10 mouse cellular contexts compared by ENCODE assay signal in the genomic region with DNA sequence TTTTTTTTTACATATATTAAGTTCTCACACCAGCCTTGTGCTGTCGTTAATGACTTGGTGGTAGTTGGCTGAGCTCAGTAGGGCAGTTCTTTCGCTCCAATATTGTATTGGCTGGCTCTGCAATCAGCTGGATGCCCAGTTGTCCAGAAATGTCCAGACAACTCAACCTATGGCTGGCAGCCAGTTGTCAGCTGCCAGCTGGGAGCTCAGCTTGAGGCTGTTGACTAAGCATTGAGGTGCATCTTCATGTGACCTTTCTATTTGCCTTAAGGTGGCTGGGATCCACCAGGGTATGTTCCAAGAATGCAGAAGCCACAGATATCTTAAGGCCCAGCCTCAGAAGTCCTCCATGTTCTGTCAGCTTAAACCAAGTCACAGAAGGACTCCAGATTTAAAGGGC. TPM values are rescaled to one million over a fixed set of nuclear protein-coding genes. Genes with fewer than 3 reads are reported as not detected.
DNase-seq lines count a peak whose midpoint lies in the region; ATAC-seq and TF ChIP-seq lines count a peak whose summit lies in the region.
"Had no signal": no experiment of that assay in that cellular context is flagged by ENCODE, and none has a peak within 500 bp of the region (broad histone marks: within the 10 kb centered on the region; RNA-seq: fewer than 3 reads in every experiment).

No protein-coding gene starts in this region.

- H3K36me3 ChIP-seq in liver, embryonic 13.5 days: no peaks in the 10 kb centered on the region
- no peaks in the 10 kb centered on the region for H3K36me3 ChIP-seq in liver, embryonic 12.5 days
- H3K36me3 ChIP-seq: intestine, embryonic 15.5 days had no signal

- H3K4me3 ChIP-seq in liver, embryonic 13.5 days (replicated peaks): no peak overlapping the region
- H3K4me3 ChIP-seq in liver, embryonic 12.5 days: no peak overlapping the region
- H3K4me3 ChIP-seq in gastrocnemius, adult 2 months: no peak overlapping the region
- H3K4me3 ChIP-seq: embryonic facial prominence, embryonic 15.5 days; intestine, embryonic 15.5 days had no signal

- TF ChIP-seq CTCF in gastrocnemius, adult 2 months (IDR thresholded peaks at IDR 0.05): no peak

- WGBS in liver, embryonic 13.5 days (ENCODE audit: insufficient replicate concordance): 76% methylated on average over 2 of the region's 2 CpGs
- WGBS in liver, embryonic 12.5 days (ENCODE audit: insufficient replicate concordance): 77% methylated on average over 2 of the region's 2 CpGs

- intact Hi-C loops in gastrocnemius, adult 2 months (cut with DNase I): no loop called here

- DNase-seq in liver, embryonic 13.5 days: no peak
- DNase-seq in cerebellum, adult 11 months: peak; percentile 48
- DNase-seq in gastrocnemius, adult 2 months: peak; percentile 90
- peak; percentile 26 to 44 for DNase-seq in kidney, postnatal 36 days
- no peak for DNase-seq in layer of hippocampus, postnatal 36 days
- no peak for DNase-seq in left cerebral cortex, adult 18-20 months (ENCODE audit: low spot score in 2 of 2)
- DNase-seq: lung, postnatal 14 days had no signal

- no peaks in the 10 kb centered on the region for H3K9me3 ChIP-seq in liver, embryonic 13.5 days (replicated peaks)
- H3K9me3 ChIP-seq in liver, embryonic 12.5 days (replicated peaks): no peaks in the 10 kb centered on the region
- H3K9me3 ChIP-seq: embryonic facial prominence, embryonic 15.5 days; intestine, embryonic 15.5 days had no signal

- H3K9ac ChIP-seq in liver, embryonic 13.5 days: no peak overlapping the region
- no peak overlapping the region for H3K9ac ChIP-seq in liver, embryonic 12.5 days
- H3K9ac ChIP-seq: embryonic facial prominence, embryonic 15.5 days; intestine, embryonic 15.5 days had no signal

- no peak for ATAC-seq in liver, embryonic 13.5 days (ENCODE audit: low read depth)
- ATAC-seq in liver, embryonic 12.5 days: no peak
- ATAC-seq: intestine, embryonic 15.5 days had no signal

- peaks cover 46% of the 10 kb centered on the region for H3K4me1 ChIP-seq in liver, embryonic 13.5 days (replicated peaks)
- H3K4me1 ChIP-seq in liver, embryonic 12.5 days: peaks cover 48% of the 10 kb centered on the region
- H3K4me1 ChIP-seq: embryonic facial prominence, embryonic 15.5 days; intestine, embryonic 15.5 days had no signal

- H3K27ac ChIP-seq in liver, embryonic 13.5 days: peak overlapping the region; percentile 7; the same call in 1 of the 2 replicates
- no peak overlapping the region for H3K27ac ChIP-seq in liver, embryonic 12.5 days
- H3K27ac ChIP-seq in gastrocnemius, adult 2 months: peak overlapping the region; percentile 84
- H3K27ac ChIP-seq: embryonic facial prominence, embryonic 15.5 days; intestine, embryonic 15.5 days had no signal

- no peaks in the 10 kb centered on the region for H3K27me3 ChIP-seq in liver, embryonic 13.5 days
- no peaks in the 10 kb centered on the region for H3K27me3 ChIP-seq in liver, embryonic 12.5 days (replicated peaks)
- H3K27me3 ChIP-seq: embryonic facial prominence, embryonic 15.5 days; intestine, embryonic 15.5 days had no signal

- no peak overlapping the region for H3K4me2 ChIP-seq in liver, embryonic 13.5 days
- H3K4me2 ChIP-seq in liver, embryonic 12.5 days: no peak overlapping the region
- H3K4me2 ChIP-seq: embryonic facial prominence, embryonic 15.5 days; intestine, embryonic 15.5 days had no signal

RNA-seq across cellular contexts. Expression of a gene that starts 54.3 kb away (rescaled TPM):
- 18.7 and 23.6 TPM in 2 replicates for polyA plus RNA-seq in liver, embryonic 13.5 days (2015; fragmentation: Nextera tagmentation; extraction: Ambion mirVana)
- 32.2 and 33.0 TPM in 2 replicates for polyA plus RNA-seq in liver, embryonic 12.5 days (2016; fragmentation: Nextera tagmentation; extraction: Ambion mirVana)
- 10 to 100 TPM; 48.5 to 55.6 TPM for total RNA-seq in gastrocnemius, adult 2 months (2021)
- 100 to 1,000 TPM in 1 of 2 experiments, 10 to 100 TPM in 1; 97.8 to 105 TPM for total RNA-seq in layer of hippocampus, postnatal 36 days (2021)
- 100 to 1,000 TPM; 101 to 102 TPM for total RNA-seq in left cerebral cortex, adult 18-20 months (2021)

Comparison
In these comparisons a context has a peak if more than half of its experiments do, and no peak if none do; other contexts are left out.
1. DNase-seq: peak in cerebellum, adult 11 months (single experiment), gastrocnemius, adult 2 months (single experiment) and kidney, postnatal 36 days (2 of 2); none in liver, embryonic 13.5 days (single experiment), layer of hippocampus, postnatal 36 days (0 of 2) and left cerebral cortex, adult 18-20 months (0 of 2).